Mouse (Mus musculus) macrophage (primary cell): Measurements from ENCODE around the gene Gabarapl2. TPM values are rescaled to one million over a fixed set of nuclear protein-coding genes. Genes with fewer than 3 reads are reported as not detected.

Source experiments
- H3K27ac ChIP-seq: fragments of 350-480 bp; formaldehyde crosslinking; 2 replicates; pipeline ENCODE4 v1.9.0; 2021
- H3K36me3 ChIP-seq: fragments of 350-480 bp; formaldehyde crosslinking; 2 replicates; pipeline ENCODE4 v1.9.0; 2021; ENCODE audit errors: inconsistent target
- H3K4me3 ChIP-seq: fragments of 350-480 bp; formaldehyde crosslinking; 2 replicates; pipeline ENCODE4 v1.9.0; 2021; ENCODE audit errors: inconsistent target
- H3K79me2 ChIP-seq: fragments of 350-480 bp; formaldehyde crosslinking; 2 replicates; pipeline ENCODE4 v1.9.0; 2021; ENCODE audit errors: inconsistent target
- WGBS: methylation state at CpG from one replicate; pipeline ENCODE4 v1.1.7; 2026; ENCODE audit warnings: inconsistent platforms; ENCODE audit not compliant: missing documents; 5-methylcytosine and 5-hydroxymethylcytosine counted together
- polyA plus RNA-seq: library from polyadenylated mRNA; stranded (reverse); fragments of 250-400 nt; gene quantifications from 3 replicates; pipeline ENCODE4 v1.2.4, GENCODE M21; 2018; ENCODE audit warnings: inconsistent platforms

Gene Gabarapl2
- polyA plus RNA-seq, 1 experiment from 2014 or later = 61.3 TPM

- 95% methylated on average over 10 of the region's 10 CpGs for WGBS
- H3K36me3 ChIP-seq = no peaks in the 10 kb centered on the region
- no peak overlapping the region for H3K27ac ChIP-seq
- H3K4me3 ChIP-seq = no peak overlapping the region
- no peaks in the 10 kb centered on the region for H3K79me2 ChIP-seq
These were observed 28.0 kb downstream of the Gabarapl2 start for GRCm38 (mm10) chr8:111968541-111968940.

GRCm38 (mm10) chr8:111968991-111969390, 28.5 kb downstream of the Gabarapl2 start:
- H3K4me3 ChIP-seq = no peak overlapping the region
- no peak overlapping the region for H3K27ac ChIP-seq
- no peaks in the 10 kb centered on the region for H3K36me3 ChIP-seq
- no peaks in the 10 kb centered on the region for H3K79me2 ChIP-seq
- WGBS = 97% methylated on average over 5 of the region's 5 CpGs

- 96% methylated on average over 12 of the region's 12 CpGs for WGBS
These were observed 33.6 kb downstream of the Gabarapl2 start for GRCm38 (mm10) chr8:111974138-111974537.

GRCm38 (mm10) chr8:111975706-111976105, 35.2 kb downstream of the Gabarapl2 start:
- Histone ChIP-seq H3K27ac (no peak overlapping the region), H3K36me3 (no peaks in the 10 kb centered on the region), H3K4me3 (no peak overlapping the region), H3K79me2 (no peaks in the 10 kb centered on the region)
- 96% methylated on average over 2 of the region's 2 CpGs for WGBS

More at GRCm38 (mm10) chr8:111974138-111974537, 33.6 kb downstream of the Gabarapl2 start:
- Histone ChIP-seq H3K36me3 (no peaks in the 10 kb centered on the region), H3K79me2 (no peaks in the 10 kb centered on the region), H3K27ac (no peak overlapping the region), H3K4me3 (no peak overlapping the region)

- H3K27ac ChIP-seq = no peak overlapping the region
- no peaks in the 10 kb centered on the region for H3K36me3 ChIP-seq
- WGBS = 65% methylated on average over 2 of the region's 2 CpGs
These were observed 35.8 kb downstream of the Gabarapl2 start for GRCm38 (mm10) chr8:111976326-111976725.

GRCm38 (mm10) chr8:111978147-111978546, 37.6 kb downstream of the Gabarapl2 start:
- Histone ChIP-seq H3K79me2 (no peaks in the 10 kb centered on the region), H3K36me3 (no peaks in the 10 kb centered on the region), H3K27ac (no peak overlapping the region), H3K4me3 (no peak overlapping the region)
- 92% methylated on average over 10 of the region's 10 CpGs for WGBS

More at GRCm38 (mm10) chr8:111976326-111976725, 35.8 kb downstream of the Gabarapl2 start:
- Histone ChIP-seq H3K4me3 (no peak overlapping the region), H3K79me2 (no peaks in the 10 kb centered on the region)

GRCm38 (mm10) chr8:111982116-111982515, 41.6 kb downstream of the Gabarapl2 start:
- H3K36me3 ChIP-seq = no peaks in the 10 kb centered on the region
- H3K27ac ChIP-seq = no peak overlapping the region
- 78% methylated on average over 7 of the region's 7 CpGs for WGBS
- H3K4me3 ChIP-seq = no peak overlapping the region
- no peaks in the 10 kb centered on the region for H3K79me2 ChIP-seq

GRCm38 (mm10) chr8:111984511-111984910, 44.0 kb downstream of the Gabarapl2 start:
- H3K36me3 ChIP-seq = peaks cover 5% of the 10 kb centered on the region; the same call in 1 of the 2 replicates
- whole genome bisulfite sequencing = 92% methylated on average over 10 of the region's 10 CpGs
- no peak overlapping the region for H3K4me3 ChIP-seq
- H3K79me2 ChIP-seq = no peaks in the 10 kb centered on the region
- no peak overlapping the region for H3K27ac ChIP-seq

- Histone ChIP-seq H3K4me3 (no peak overlapping the region), H3K36me3 (peaks cover 23% of the 10 kb centered on the region; the same call in 1 of the 2 replicates), H3K27ac (no peak overlapping the region), H3K79me2 (no peaks in the 10 kb centered on the region)
- 12% methylated on average over 7 of the region's 7 CpGs for WGBS
These were observed 49.4 kb downstream of the Gabarapl2 start for GRCm38 (mm10) chr8:111989911-111990310.

GRCm38 (mm10) chr8:111991278-111991677, 50.8 kb downstream of the Gabarapl2 start:
- Histone ChIP-seq H3K27ac (no peak overlapping the region), H3K79me2 (no peaks in the 10 kb centered on the region), H3K36me3 (peaks cover 35% of the 10 kb centered on the region; the same call in 1 of the 2 replicates), H3K4me3 (peak overlapping the region; percentile 94)
- 77% methylated on average over 8 of the region's 8 CpGs for WGBS

- 2% methylated on average over 32 of the region's 33 CpGs for WGBS
- peaks cover 41% of the 10 kb centered on the region; the same call in 1 of the 2 replicates for H3K36me3 ChIP-seq
These were observed 51.7 kb downstream of the Gabarapl2 start, which contains the start of gene Adat1 for GRCm38 (mm10) chr8:111992013-111992702. TSS of gene Adat1 (minus strand) at chr8:111992302.

GRCm38 (mm10) chr8:111992703-111993039, 52.2 kb downstream of the Gabarapl2 start:
- 79% methylated on average over 3 of the region's 3 CpGs for WGBS
- H3K4me3 ChIP-seq = no peak overlapping the region; the same call in 1 of the 2 replicates

More at GRCm38 (mm10) chr8:111992013-111992702, 51.7 kb downstream of the Gabarapl2 start, which contains the start of gene Adat1:
- H3K4me3 ChIP-seq = peak within 1 kb of the TSS; percentile 94
- no peaks in the 10 kb centered on the region for H3K79me2 ChIP-seq
- no peak within 1 kb of the TSS for H3K27ac ChIP-seq

More at GRCm38 (mm10) chr8:111992703-111993039, 52.2 kb downstream of the Gabarapl2 start:
- H3K27ac ChIP-seq = no peak overlapping the region
- H3K36me3 ChIP-seq = peaks cover 46% of the 10 kb centered on the region
- no peaks in the 10 kb centered on the region for H3K79me2 ChIP-seq

Other genes starting within 250 kb of the Gabarapl2 start
- gene Ctrb1, start 249.7 kb upstream of the Gabarapl2 start, polyA plus RNA-seq = not detected in 3 replicates
- 0.06 to 0.35 TPM (median 0.07 TPM) in 3 replicates for gene Bcar1, start 196.9 kb upstream of the Gabarapl2 start, polyA plus RNA-seq
- gene Cfdp1, start 86.4 kb upstream of the Gabarapl2 start, polyA plus RNA-seq = 61.2 to 192 TPM (median 103 TPM) in 3 replicates
- 0.53 to 0.90 TPM (median 0.80 TPM) in 3 replicates for gene Tmem170, start 64.0 kb upstream of the Gabarapl2 start, polyA plus RNA-seq
- not detected in 3 replicates for gene Chst5, start 30.3 kb upstream of the Gabarapl2 start, polyA plus RNA-seq
- gene Tmem231, start 6.8 kb upstream of the Gabarapl2 start, polyA plus RNA-seq = 0.35 to 0.98 TPM (median 0.72 TPM) in 3 replicates
- gene Adat1, start 51.6 kb downstream of the Gabarapl2 start, polyA plus RNA-seq = 0.93 to 1.9 TPM (median 0.98 TPM) in 3 replicates
- gene Kars, start 70.6 kb downstream of the Gabarapl2 start, polyA plus RNA-seq = 45.9 to 89.3 TPM (median 65.7 TPM) in 3 replicates
- 9.5 to 15.2 TPM (median 11.1 TPM) in 3 replicates for gene Terf2ip, start 70.7 kb downstream of the Gabarapl2 start, polyA plus RNA-seq
- 0.19 to 0.27 TPM in 2 of 3 replicates, not detected in the other for gene Gm6793, start 74.3 kb downstream of the Gabarapl2 start, polyA plus RNA-seq